Mouse (Mus musculus) ES-E14 (cell line): Measurements from ENCODE around the gene Fgf14.

Experiments used
- CHD2 ChIP-seq: IDR thresholded peaks from 2 replicates; pipeline ENCODE4 v1.6.1; 2014; ENCODE audit warnings: mild to moderate bottlenecking, low read depth, low read length, inconsistent platforms
- HCFC1 ChIP-seq: IDR thresholded peaks from 2 replicates; pipeline ENCODE4 v1.6.1; 2012; ENCODE audit warnings: low read length, inconsistent platforms, borderline replicate concordance; ENCODE audit not compliant: insufficient read depth
- MAFK ChIP-seq: IDR thresholded peaks from 2 replicates; pipeline ENCODE4 v1.6.1; 2014; ENCODE audit warnings: mild to moderate bottlenecking, low read depth, low read length, inconsistent platforms; ENCODE audit not compliant: insufficient read depth
- ZC3H11A ChIP-seq: IDR thresholded peaks from 2 replicates; pipeline ENCODE4 v1.6.1; 2012; ENCODE audit warnings: low read depth, mild to moderate bottlenecking, inconsistent platforms, low read length, borderline replicate concordance
- ZNF384 ChIP-seq: IDR thresholded peaks from 2 replicates; pipeline ENCODE4 v1.6.1; 2012; ENCODE audit warnings: low read depth, low read length, inconsistent platforms

DNA sequence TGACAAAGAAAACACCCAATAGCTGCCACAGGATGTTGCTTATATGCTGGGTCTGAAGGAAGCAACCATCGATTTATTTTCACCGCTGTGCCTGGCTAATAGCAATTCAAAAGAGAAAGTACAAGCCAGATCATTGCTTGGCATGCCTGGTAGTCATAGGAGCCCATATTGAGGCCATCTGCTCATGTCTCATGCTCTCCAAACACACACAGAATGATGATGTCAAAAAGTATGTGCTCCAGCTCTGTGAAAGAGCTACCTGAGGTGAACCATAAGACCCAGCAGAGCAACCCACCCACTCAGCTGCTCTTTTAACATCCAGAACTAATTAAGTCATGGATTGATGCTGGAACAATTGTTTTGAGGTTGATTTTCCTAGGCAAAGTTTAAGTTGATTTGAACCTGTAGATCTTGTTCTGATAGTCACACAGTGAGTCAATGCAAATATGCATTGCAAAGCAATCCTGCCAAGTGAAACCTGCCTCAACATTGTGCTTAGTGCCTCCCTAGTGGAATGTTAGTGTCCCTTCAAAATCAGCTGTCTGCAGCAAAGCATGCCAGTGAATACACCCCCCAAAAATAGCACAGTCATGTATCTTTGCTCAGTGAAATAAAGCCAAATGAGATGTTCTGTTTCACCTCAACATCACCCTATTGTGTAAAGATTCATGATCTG, 70.8 kb downstream of the Fgf14 start:
- TF ChIP-seq CHD2: no peak
- TF ChIP-seq ZC3H11A: no peak
- TF ChIP-seq ZNF384: no peak
- no peak for TF ChIP-seq MAFK
- no peak for TF ChIP-seq HCFC1
